Mouse (Mus musculus) G1E (cell line): ENCODE data around the gene Gpcpd1. TPM values are rescaled to one million over a fixed set of nuclear protein-coding genes. Genes with fewer than 3 reads are reported as not detected.

Experiments used
- ATAC-seq: 2 replicates; pipeline ENCODE4 v1.8.0; 2016; ENCODE audit warnings: mild to moderate bottlenecking; ENCODE audit not compliant: insufficient number of reproducible peaks, poor library complexity, low FRiP score, severe bottlenecking; ENCODE audit errors: extremely low read depth
- DNase-seq: peaks from one replicate; pipeline ENCODE4 v3.0.0; 2012; ENCODE audit warnings: low spot score
- H3K27me3 ChIP-seq: 2 replicates; pipeline ENCODE4 v1.6.1; 2012; ENCODE audit warnings: mild to moderate bottlenecking, low read length, inconsistent platforms; ENCODE audit not compliant: insufficient read depth
- H3K36me3 ChIP-seq: replicated peaks from 2 replicates; pipeline ENCODE3; 2012; ENCODE audit warnings: mild to moderate bottlenecking, inconsistent platforms
- H3K4me1 ChIP-seq: 2 replicates; pipeline ENCODE4 v1.6.1; 2012; ENCODE audit warnings: low read depth, low read length, inconsistent platforms, mixed read lengths; ENCODE audit not compliant: insufficient read depth
- H3K4me3 ChIP-seq: 2 replicates; pipeline ENCODE4 v1.5.1; 2012; ENCODE audit warnings: low read depth, mild to moderate bottlenecking, inconsistent platforms, low read length, moderate library complexity, mixed read lengths
- H3K9me3 ChIP-seq: replicated peaks from 2 replicates; pipeline ENCODE4 v1.6.1; 2012; ENCODE audit warnings: inconsistent platforms
- CTCF ChIP-seq: IDR thresholded peaks from 2 replicates; pipeline ENCODE4 v1.5.1; 2012; ENCODE audit warnings: low read depth, low read length, inconsistent platforms, mixed read lengths
- GATA1 ChIP-seq: IDR thresholded peaks from 2 replicates; pipeline ENCODE4 v1.6.1; 2012; ENCODE audit warnings: borderline replicate concordance, low read length, inconsistent platforms, mixed read lengths
- GATA2 ChIP-seq: IDR thresholded peaks from 2 replicates; pipeline ENCODE4 v1.6.1; 2012; ENCODE audit warnings: low read depth, low read length, inconsistent platforms, borderline replicate concordance
- POLR2AphosphoS5 ChIP-seq: IDR thresholded peaks from 2 replicates; pipeline ENCODE4 v1.6.1; 2012; ENCODE audit warnings: low read depth, low read length, inconsistent platforms; ENCODE audit not compliant: insufficient replicate concordance
- TAL1 ChIP-seq: conservative IDR thresholded peaks from 2 replicates; pipeline ENCODE4 v1.6.1; 2012; ENCODE audit warnings: low read depth, low read length, inconsistent platforms, mixed read lengths
- polyA plus RNA-seq: library from polyadenylated mRNA; stranded (reverse); fragments of >175 nt; gene quantifications from 2 replicates; pipeline ENCODE4 v1.2.3, GENCODE M21; 2012
- total RNA-seq, 2 experiments: library from RNA; stranded (forward) in 1 of 2; stranded (reverse) in 1 of 2; fragments of 200-1000 nt in 1 of 2; fragments of >200 nt in 1 of 2; fragmentation: Nextera tagmentation in 1 of 2; gene quantifications; 2 replicates each; pipeline ENCODE4 v1.2.3; 2014 to 2017

Gene Gpcpd1
- total and polyA plus RNA-seq, 3 experiments, result 21.7 to 154 (median 47.9) TPM

DNA sequence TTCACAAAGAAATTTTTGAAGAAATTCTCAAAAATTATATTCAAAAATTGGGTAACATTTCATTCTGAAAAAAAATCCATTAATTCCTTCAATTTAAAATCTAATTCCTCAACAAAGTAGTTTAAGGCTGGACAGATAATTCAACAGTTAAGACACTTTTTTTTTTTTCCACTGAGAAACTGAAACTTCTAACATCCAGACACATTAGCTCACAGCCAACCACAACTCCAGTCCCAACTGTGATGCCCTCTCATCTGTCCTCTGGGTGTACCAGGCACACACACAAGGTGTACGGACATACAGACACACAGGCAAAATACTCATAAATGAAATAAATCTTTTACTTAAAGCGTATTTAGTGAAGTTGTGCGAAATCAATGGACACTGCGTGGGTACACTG is 25.7 kb downstream of the Gpcpd1 start:
- no peak for ATAC-seq
- peaks cover 48% of the 10 kb centered on the region for H3K36me3 ChIP-seq

DNA sequence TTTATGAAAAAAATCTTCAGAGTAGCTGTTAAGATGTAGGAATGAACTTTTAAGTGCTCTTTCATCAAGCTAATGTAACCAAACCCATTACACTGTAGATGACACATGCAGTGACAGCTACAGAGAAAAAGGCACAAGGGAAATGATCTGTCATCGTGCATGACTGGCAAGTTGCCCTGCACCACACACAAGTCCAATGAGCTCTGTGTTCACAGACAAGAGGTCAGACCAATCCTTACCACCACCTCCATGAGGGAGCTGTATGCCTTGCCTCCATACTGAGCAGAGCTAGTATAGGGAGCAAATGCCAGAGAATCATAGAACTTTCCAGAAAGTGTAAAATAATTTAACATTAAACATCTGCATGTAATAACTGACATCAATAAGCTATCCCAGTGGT is 59.7 kb downstream of the Gpcpd1 start:
- no peaks in the 10 kb centered on the region for H3K9me3 ChIP-seq
- no peaks in the 10 kb centered on the region for H3K4me1 ChIP-seq
- ATAC-seq (no peak), DNase-seq (no peak)
- TF ChIP-seq CTCF, result no peak
- no peak for TF ChIP-seq GATA1
- TF ChIP-seq TAL1, result no peak
- no peak for TF ChIP-seq GATA2
- TF ChIP-seq POLR2AphosphoS5, result no peak
- no peaks in the 10 kb centered on the region for H3K27me3 ChIP-seq
- no peak overlapping the region for H3K4me3 ChIP-seq
- peaks cover 41% of the 10 kb centered on the region for H3K36me3 ChIP-seq

More for the DNA sequence above, 25.7 kb downstream of the Gpcpd1 start:
- Histone ChIP-seq H3K4me3 (no peak overlapping the region), H3K9me3 (no peaks in the 10 kb centered on the region), H3K27me3 (no peaks in the 10 kb centered on the region), H3K4me1 (no peaks in the 10 kb centered on the region)
- no peak for TF ChIP-seq CTCF
- TF ChIP-seq POLR2AphosphoS5, result no peak
- no peak for TF ChIP-seq GATA2
- TF ChIP-seq GATA1, result no peak
- TF ChIP-seq TAL1, result no peak
- DNase-seq, result no peak

DNA sequence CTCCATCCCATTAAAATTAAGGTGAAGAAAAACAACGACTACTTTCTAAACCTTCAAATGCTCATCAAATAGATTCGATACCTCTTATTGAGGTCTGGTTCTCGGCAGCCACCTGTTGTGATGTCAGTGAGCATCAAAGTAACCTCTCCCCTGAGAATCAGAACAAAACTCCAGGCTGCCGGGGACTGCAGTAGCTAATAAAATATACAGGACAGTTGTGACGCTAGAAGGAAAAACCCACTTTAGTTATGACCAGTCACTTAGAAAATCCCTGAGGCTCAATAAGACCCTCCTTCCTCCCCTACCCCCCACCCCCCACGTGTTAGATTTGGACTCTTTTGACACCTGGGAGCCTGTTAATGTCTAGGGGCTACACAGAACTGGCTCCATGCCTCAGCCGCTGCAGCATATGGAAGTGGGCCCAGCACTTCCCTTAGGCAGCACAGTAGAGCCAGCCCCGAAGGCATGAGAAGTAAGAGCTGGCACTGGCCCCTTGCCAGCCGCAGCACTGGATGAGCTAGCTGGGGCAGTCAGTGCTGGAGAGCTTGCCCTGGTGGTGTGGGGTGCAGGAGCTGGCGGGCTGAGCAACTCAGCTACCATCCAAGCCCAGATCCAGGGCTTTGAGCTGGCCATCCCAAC is 60.5 kb downstream of the Gpcpd1 start:
- no peak for TF ChIP-seq GATA2
- no peak for TF ChIP-seq TAL1
- no peak for TF ChIP-seq GATA1
- TF ChIP-seq CTCF, result no peak
- TF ChIP-seq POLR2AphosphoS5, result no peak
- no peaks in the 10 kb centered on the region for H3K27me3 ChIP-seq
- no peak for DNase-seq
- ATAC-seq, result no peak
- H3K36me3 ChIP-seq, result peaks cover 37% of the 10 kb centered on the region
- no peak overlapping the region for H3K4me3 ChIP-seq
- H3K9me3 ChIP-seq, result no peaks in the 10 kb centered on the region
- H3K4me1 ChIP-seq, result peaks cover 4% of the 10 kb centered on the region

DNA sequence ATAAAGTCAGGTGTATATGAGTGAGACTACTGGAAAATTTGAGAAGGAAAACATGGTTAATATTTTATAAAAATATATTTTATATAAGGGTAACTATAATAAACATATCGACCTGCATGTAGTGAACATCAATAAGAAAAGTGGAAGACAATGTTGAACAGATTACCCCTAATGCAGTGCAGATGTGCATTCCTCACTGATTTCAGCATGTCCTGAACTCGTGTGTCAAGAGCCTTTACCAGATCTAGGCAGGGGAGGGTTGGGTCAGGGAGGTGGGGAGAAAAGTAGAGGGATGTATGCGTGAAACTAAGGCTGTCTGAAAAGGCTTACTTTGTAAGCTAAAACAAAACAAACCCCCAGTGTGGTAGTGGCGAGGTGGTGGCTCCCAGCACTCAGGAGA is 61.4 kb downstream of the Gpcpd1 start:
- no peaks in the 10 kb centered on the region for H3K9me3 ChIP-seq
- ATAC-seq (no peak), DNase-seq (no peak)
- peaks cover 30% of the 10 kb centered on the region for H3K36me3 ChIP-seq
- no peak overlapping the region for H3K4me3 ChIP-seq
- H3K4me1 ChIP-seq, result peaks cover 11% of the 10 kb centered on the region
- TF ChIP-seq CTCF (no peak), TAL1 (no peak), GATA1 (no peak), POLR2AphosphoS5 (no peak), GATA2 (no peak)
- H3K27me3 ChIP-seq, result no peaks in the 10 kb centered on the region

DNA sequence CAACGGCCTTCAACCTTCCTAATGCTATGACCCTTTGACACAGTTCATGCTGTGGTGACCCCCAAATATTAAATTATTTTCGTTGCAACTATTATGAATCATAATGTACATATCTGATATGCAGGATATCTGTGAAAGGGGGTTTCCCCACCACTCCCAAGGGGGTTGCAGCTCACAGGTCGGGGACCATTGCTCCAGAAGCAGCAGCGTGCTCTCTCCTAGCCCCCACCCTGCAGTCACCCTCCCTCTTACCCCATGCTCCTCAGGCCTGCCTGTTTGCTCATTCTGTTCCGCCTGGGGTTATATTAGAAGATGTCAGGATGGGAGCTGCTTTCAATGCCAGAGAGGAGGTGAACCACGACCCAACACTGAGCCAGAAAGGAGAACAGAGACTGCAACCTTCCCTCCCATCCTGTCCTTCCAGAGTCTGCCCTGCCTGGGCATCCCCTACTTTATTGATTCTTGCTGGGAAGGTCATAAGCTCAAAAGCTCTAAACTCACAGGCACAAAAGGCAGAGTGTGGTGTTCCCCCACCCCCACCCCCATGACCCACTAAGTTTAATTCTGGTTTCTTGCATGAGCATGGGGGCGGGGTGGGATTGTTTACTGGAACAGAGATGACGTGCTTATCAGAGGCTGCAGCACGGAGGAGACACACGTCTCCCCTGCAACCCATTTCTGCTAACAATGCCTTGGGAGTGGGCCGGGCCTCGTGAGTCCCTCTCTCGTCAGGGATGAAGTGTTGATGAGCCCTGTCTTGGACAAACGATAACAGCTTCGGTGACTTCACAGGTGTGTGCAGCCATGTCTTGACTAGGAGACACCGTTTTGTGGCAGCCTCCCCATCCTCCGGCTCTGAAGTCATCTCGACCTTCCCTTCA is 69.3 kb downstream of the Gpcpd1 start:
- no peaks in the 10 kb centered on the region for H3K36me3 ChIP-seq
- TF ChIP-seq TAL1 (peak; percentile 40; the same call in 1 of the 2 replicates), POLR2AphosphoS5 (no peak), CTCF (no peak)
- peaks cover 85% of the 10 kb centered on the region for H3K4me1 ChIP-seq
- no peaks in the 10 kb centered on the region for H3K9me3 ChIP-seq
- H3K4me3 ChIP-seq, result peak overlapping the region; percentile 66
- DNase-seq, result peak; percentile 78
- ATAC-seq, result peak; percentile 59
- H3K27me3 ChIP-seq, result peaks cover 4% of the 10 kb centered on the region; the same call in 1 of the 2 replicates

DNA sequence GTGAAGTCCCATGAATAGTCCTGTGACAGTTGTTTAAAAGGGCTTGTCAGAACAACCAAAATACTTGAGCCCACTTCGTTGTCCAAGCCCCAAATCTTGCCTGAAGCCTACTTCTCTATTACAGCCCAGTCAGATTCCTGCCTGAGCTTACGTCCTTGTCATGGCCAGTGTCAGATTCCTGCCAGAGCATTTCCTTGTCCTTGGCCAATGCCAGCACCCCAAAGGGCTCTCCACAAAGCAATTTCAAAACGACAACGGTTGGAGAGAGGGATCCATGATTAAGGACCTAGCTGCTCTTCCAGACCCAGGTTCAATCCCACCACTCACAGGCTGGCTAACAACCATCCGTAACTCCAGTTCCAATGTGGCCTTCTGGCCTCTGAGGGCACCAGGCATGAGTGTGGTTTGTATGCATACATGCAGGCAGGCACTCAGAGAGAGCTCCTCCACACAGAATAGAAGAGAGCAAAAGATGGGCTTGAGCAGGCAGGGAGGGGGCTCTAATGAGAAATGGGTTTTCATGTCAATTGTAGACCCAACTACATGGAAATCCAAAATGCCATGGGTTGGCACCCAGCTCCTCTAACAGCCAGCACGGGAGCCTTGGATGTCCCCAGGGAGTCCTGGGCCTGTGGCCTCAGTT is 70.2 kb downstream of the Gpcpd1 start:
- peaks cover 4% of the 10 kb centered on the region; the same call in 1 of the 2 replicates for H3K27me3 ChIP-seq
- ATAC-seq, result no peak
- H3K36me3 ChIP-seq, result no peaks in the 10 kb centered on the region
- DNase-seq, result no peak
- H3K9me3 ChIP-seq, result no peaks in the 10 kb centered on the region
- TF ChIP-seq TAL1 (no peak), GATA1 (no peak), CTCF (no peak)
- H3K4me3 ChIP-seq, result peak overlapping the region; percentile 66; the same call in 1 of the 2 replicates
- H3K4me1 ChIP-seq, result peaks cover 91% of the 10 kb centered on the region
